In genomic region chr7:16102686-16103226, GRCm38 (mm10) we compare ENCODE assay signal across 24 mouse cellular contexts. TPM values are rescaled to one million over a fixed set of nuclear protein-coding genes. Genes with fewer than 3 reads are reported as not detected.
DNase-seq lines count a peak whose midpoint lies in the region; ATAC-seq lines count a peak whose summit lies in the region.
"Had no signal": no experiment of that assay in that cellular context is flagged by ENCODE, and none has a peak within 500 bp of the region (broad histone marks: within the 10 kb centered on the region; RNA-seq: fewer than 3 reads in every experiment).

No protein-coding gene starts in this region.

- 89% methylated on average over 5 of the region's 5 CpGs for WGBS in heart, embryonic 13.5 days
- 86% methylated on average over 5 of the region's 5 CpGs for WGBS in hindbrain, embryonic 14.5 days

- H3K27me3 ChIP-seq in heart, embryonic 13.5 days (replicated peaks) = no peaks in the 10 kb centered on the region
- H3K27me3 ChIP-seq in megakaryocyte, embryonic 14.5 days (replicated peaks) = no peaks in the 10 kb centered on the region
- no peaks in the 10 kb centered on the region for H3K27me3 ChIP-seq in hindbrain, embryonic 14.5 days (ENCODE audit: control insufficient read depth, insufficient read depth, low read length)
- H3K27me3 ChIP-seq: forebrain, embryonic 15.5 days; heart, embryonic 15.5 days; limb, embryonic 12.5 days; stomach, embryonic 15.5 days had no signal

- DNase-seq in cerebellum, adult 9-10 months = peak; percentile 57
- DNase-seq in cerebellum, postnatal 10 days = no peak
- DNase-seq in heart, postnatal 14 days = no peak
- no peak for DNase-seq in hindbrain, embryonic 14.5 days (ENCODE audit: low spot score)
- DNase-seq in layer of hippocampus, adult 18-20 months (ENCODE audit: low spot score in 2 of 2) = no peak
- DNase-seq: adrenal gland, adult 2 months; cerebellum, adult 11 months; embryo, embryonic 11 days; kidney, adult 9 months; kidney, postnatal 36 days; layer of hippocampus, postnatal 36 days; right cerebral cortex, postnatal 14 days; thymus, adult 2 months had no signal

- no peak for ATAC-seq in heart, embryonic 13.5 days (ENCODE audit: extremely low read depth, insufficient number of reproducible peaks, low FRiP score, low TSS enrichment)
- no peak for ATAC-seq in megakaryocyte, adult 5-6 weeks (ENCODE audit: poor library complexity, severe bottlenecking)
- no peak for ATAC-seq in hindbrain, embryonic 14.5 days (ENCODE audit: low FRiP score)
- ATAC-seq: lung, postnatal 0 days had no signal

- peaks cover 40% of the 10 kb centered on the region for H3K4me1 ChIP-seq in heart, embryonic 13.5 days
- H3K4me1 ChIP-seq in megakaryocyte, embryonic 14.5 days = peaks cover 70% of the 10 kb centered on the region
- H3K4me1 ChIP-seq in hindbrain, embryonic 14.5 days (replicated peaks; ENCODE audit: control insufficient read depth, insufficient read depth, low read length) = peaks cover 20% of the 10 kb centered on the region

- H3K9me3 ChIP-seq in heart, embryonic 13.5 days = no peaks in the 10 kb centered on the region
- no peaks in the 10 kb centered on the region for H3K9me3 ChIP-seq in megakaryocyte, embryonic 14.5 days
- H3K9me3 ChIP-seq in hindbrain, embryonic 14.5 days (ENCODE audit: control insufficient read depth, low read length) = no peaks in the 10 kb centered on the region
- H3K9me3 ChIP-seq: forebrain, embryonic 15.5 days; heart, embryonic 15.5 days; limb, embryonic 12.5 days; stomach, embryonic 15.5 days had no signal

- intact Hi-C loops in heart, postnatal 14 days (cut with DNase I) = no loop called here

- H3K9ac ChIP-seq in heart, embryonic 13.5 days = peak overlapping the region; percentile 21
- 0 out of 2 replicates have a peak overlapping the region, but pooled peaks have one; percentile 28 for H3K9ac ChIP-seq in hindbrain, embryonic 14.5 days
- H3K9ac ChIP-seq: forebrain, embryonic 15.5 days; heart, embryonic 15.5 days; limb, embryonic 12.5 days; liver, embryonic 14.5 days; stomach, embryonic 15.5 days had no signal

- peaks cover 60% of the 10 kb centered on the region for H3K36me3 ChIP-seq in heart, embryonic 13.5 days
- H3K36me3 ChIP-seq in megakaryocyte, embryonic 14.5 days (replicated peaks; ENCODE audit: low read length) = peaks cover 74% of the 10 kb centered on the region
- H3K36me3 ChIP-seq in hindbrain, embryonic 14.5 days (replicated peaks; ENCODE audit: control insufficient read depth, insufficient read depth) = peaks cover 27% of the 10 kb centered on the region

- H3K4me2 ChIP-seq in heart, embryonic 13.5 days = no peak overlapping the region
- H3K4me2 ChIP-seq in hindbrain, embryonic 14.5 days (replicated peaks) = no peak overlapping the region
- H3K4me2 ChIP-seq: forebrain, embryonic 15.5 days; heart, embryonic 15.5 days; limb, embryonic 12.5 days; stomach, embryonic 15.5 days had no signal

- H3K27ac ChIP-seq in heart, embryonic 13.5 days (replicated peaks) = no peak overlapping the region
- H3K27ac ChIP-seq in hindbrain, embryonic 14.5 days = 0 out of 2 replicates have a peak overlapping the region, but pooled peaks have one; percentile 6
- H3K27ac ChIP-seq: heart, embryonic 15.5 days; limb, embryonic 12.5 days; liver, embryonic 14.5 days; stomach, embryonic 15.5 days had no signal

- no peak overlapping the region for H3K4me3 ChIP-seq in heart, embryonic 13.5 days
- H3K4me3 ChIP-seq in megakaryocyte, embryonic 14.5 days (replicated peaks) = peak overlapping the region; percentile 29
- no peak overlapping the region for H3K4me3 ChIP-seq in hindbrain, embryonic 14.5 days (replicated peaks; ENCODE audit: low read length)
- H3K4me3 ChIP-seq: forebrain, embryonic 15.5 days; heart, embryonic 15.5 days; limb, embryonic 12.5 days; stomach, embryonic 15.5 days had no signal

RNA-seq across cellular contexts. Expression of gene Napa, which starts 4.5 kb away (rescaled TPM):
- 150 and 157 TPM in 2 replicates for polyA plus RNA-seq in heart, embryonic 13.5 days (2015; fragmentation: Nextera tagmentation; extraction: Ambion mirVana)
- total RNA-seq in heart, postnatal 14 days (2021) = 10 to 100 TPM; 86.1 to 99.9 TPM
- 161 and 318 TPM in 2 replicates for polyA plus RNA-seq in megakaryocyte, embryonic 14.5 days (2012; ENCODE audit: insufficient read depth, low replicate concordance)
- 62.0 and 65.7 TPM in 2 replicates for total RNA-seq in megakaryocyte, adult 5-6 weeks (2015)
- 39.8 and 39.9 TPM in 2 replicates for total RNA-seq in megakaryocyte, adult 5-6 weeks (2017)
- 202 and 214 TPM in 2 replicates for polyA plus RNA-seq in hindbrain, embryonic 14.5 days (2014; fragmentation: Nextera tagmentation; extraction: Ambion mirVana)
- total RNA-seq in layer of hippocampus, adult 18-20 months (2021) = 100 to 1,000 TPM; 293 to 307 TPM

RNA-seq across cellular contexts. Expression of gene Kptn, which starts 16.9 kb away (rescaled TPM):
- polyA plus RNA-seq in heart, embryonic 13.5 days (2015; fragmentation: Nextera tagmentation; extraction: Ambion mirVana) = 31.8 and 35.0 TPM in 2 replicates
- 10 to 100 TPM; 24.9 to 28.0 TPM for total RNA-seq in heart, postnatal 14 days (2021)
- 5.7 and 14.1 TPM in 2 replicates for polyA plus RNA-seq in megakaryocyte, embryonic 14.5 days (2012; ENCODE audit: insufficient read depth, low replicate concordance)
- 8.9 and 9.9 TPM in 2 replicates for total RNA-seq in megakaryocyte, adult 5-6 weeks (2015)
- total RNA-seq in megakaryocyte, adult 5-6 weeks (2017) = 9.7 and 18.9 TPM in 2 replicates
- polyA plus RNA-seq in hindbrain, embryonic 14.5 days (2014; fragmentation: Nextera tagmentation; extraction: Ambion mirVana) = 34.8 and 37.1 TPM in 2 replicates
- total RNA-seq in layer of hippocampus, adult 18-20 months (2021) = 10 to 100 TPM; 34.2 to 34.3 TPM

RNA-seq across cellular contexts. Expression of gene Slc8a2, which starts 26.9 kb away (rescaled TPM):
- polyA plus RNA-seq in heart, embryonic 13.5 days (2015; fragmentation: Nextera tagmentation; extraction: Ambion mirVana) = 0.05 and 0.20 TPM in 2 replicates
- under 1 TPM; 0.63 to 0.84 TPM for total RNA-seq in heart, postnatal 14 days (2021)
- not detected in 2 replicates for polyA plus RNA-seq in megakaryocyte, embryonic 14.5 days (2012; ENCODE audit: insufficient read depth, low replicate concordance)
- total RNA-seq in megakaryocyte, adult 5-6 weeks (2015) = not detected in 2 replicates
- total RNA-seq in megakaryocyte, adult 5-6 weeks (2017) = not detected in 2 replicates
- polyA plus RNA-seq in hindbrain, embryonic 14.5 days (2014; fragmentation: Nextera tagmentation; extraction: Ambion mirVana) = 0.95 and 1.4 TPM in 2 replicates
- 100 to 1,000 TPM; 277 to 290 TPM for total RNA-seq in layer of hippocampus, adult 18-20 months (2021)
- total RNA-seq: granulocyte monocyte progenitor cell, adult 5-6 weeks; MEL had no signal

RNA-seq across cellular contexts. Expression of gene Zfp541, which starts 41.1 kb away (rescaled TPM):
- 0.05 TPM in 1 of 2 replicates, not detected in the other for polyA plus RNA-seq in heart, embryonic 13.5 days (2015; fragmentation: Nextera tagmentation; extraction: Ambion mirVana)
- not detected for total RNA-seq in heart, postnatal 14 days (2021)
- 0.15 TPM in 1 of 2 replicates, not detected in the other for polyA plus RNA-seq in megakaryocyte, embryonic 14.5 days (2012; ENCODE audit: insufficient read depth, low replicate concordance)
- 0.16 and 0.27 TPM in 2 replicates for total RNA-seq in megakaryocyte, adult 5-6 weeks (2015)
- 0.53 TPM in 1 of 2 replicates, not detected in the other for total RNA-seq in megakaryocyte, adult 5-6 weeks (2017)
- 0.16 TPM in 2 replicates for polyA plus RNA-seq in hindbrain, embryonic 14.5 days (2014; fragmentation: Nextera tagmentation; extraction: Ambion mirVana)
- under 1 TPM; 0.41 to 0.89 TPM for total RNA-seq in layer of hippocampus, adult 18-20 months (2021)
- total RNA-seq: MEL had no signal
- polyA plus RNA-seq: forebrain, embryonic 15.5 days; heart, embryonic 15.5 days; limb, embryonic 12.5 days; lung, postnatal 0 days had no signal

RNA-seq across cellular contexts. Expression of gene Bicra, which starts 55.0 kb away (rescaled TPM):
- polyA plus RNA-seq in heart, embryonic 13.5 days (2015; fragmentation: Nextera tagmentation; extraction: Ambion mirVana) = 4.6 and 5.0 TPM in 2 replicates
- total RNA-seq in heart, postnatal 14 days (2021) = 1 to 10 TPM; 9.1 to 9.7 TPM
- polyA plus RNA-seq in megakaryocyte, embryonic 14.5 days (2012; ENCODE audit: insufficient read depth, low replicate concordance) = 30.6 and 132 TPM in 2 replicates
- total RNA-seq in megakaryocyte, adult 5-6 weeks (2015) = 19.5 and 28.6 TPM in 2 replicates
- 1.9 and 2.8 TPM in 2 replicates for total RNA-seq in megakaryocyte, adult 5-6 weeks (2017)
- 7.9 and 8.8 TPM in 2 replicates for polyA plus RNA-seq in hindbrain, embryonic 14.5 days (2014; fragmentation: Nextera tagmentation; extraction: Ambion mirVana)
- 10 to 100 TPM; 19.6 to 20.7 TPM for total RNA-seq in layer of hippocampus, adult 18-20 months (2021)

Comparison
In these comparisons a context has a peak if more than half of its experiments do, and no peak if none do; other contexts are left out.
1. RNA of gene Slc8a2, which starts 26.9 kb away (total RNA-seq): 277 to 290 TPM in layer of hippocampus, adult 18-20 months; 0.63 to 0.84 TPM in heart, postnatal 14 days and not detected in megakaryocyte, adult 5-6 weeks; every median in the first group is over 100 times any median in the second.